Mouse (Mus musculus): ENCODE measurements around the gene Ly6g6d.

Ly6g6d gene

DNA sequence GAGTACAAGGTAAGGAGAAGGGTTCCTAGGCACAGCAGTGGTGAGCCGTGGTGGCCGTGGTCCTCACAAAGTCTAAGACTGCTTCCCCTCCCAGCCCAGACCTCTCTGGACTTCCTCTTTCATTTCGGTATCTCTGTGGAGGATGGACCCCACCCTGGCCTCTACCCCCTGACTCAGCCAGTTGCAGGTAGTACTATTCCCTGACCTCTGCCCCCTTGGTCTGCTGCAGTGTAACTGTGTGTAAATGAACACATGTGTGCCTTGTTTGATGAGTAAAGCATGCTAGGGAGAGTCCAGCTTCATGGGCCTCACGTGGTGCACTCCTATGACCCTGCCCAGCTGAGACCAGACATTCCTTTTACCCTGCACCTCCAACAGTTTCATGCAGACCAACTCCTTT lies 54.1 kb downstream of the Ly6g6d start:
- DNase-seq, result no peak

DNA sequence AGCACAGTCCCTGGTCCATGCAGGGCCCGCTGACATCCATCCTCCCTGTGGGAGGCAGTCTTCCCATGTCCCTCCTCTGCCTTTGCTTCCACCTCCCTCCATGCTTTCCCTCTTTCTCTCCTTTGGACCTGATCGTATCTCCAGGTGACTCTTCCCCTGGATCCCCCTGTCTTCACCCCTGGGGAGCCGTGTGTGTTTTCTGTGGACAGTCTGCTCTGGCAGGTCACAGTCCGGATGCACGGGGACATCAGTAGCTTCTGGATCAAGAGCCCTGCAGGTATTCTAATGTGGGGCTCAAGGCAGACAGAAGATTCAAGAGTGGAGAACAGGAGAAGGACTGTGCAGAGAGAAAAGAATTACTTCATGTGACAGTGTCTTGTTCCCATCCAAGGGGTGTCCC lies 54.6 kb downstream of the Ly6g6d start:
- DNase-seq, result no peak

DNA sequence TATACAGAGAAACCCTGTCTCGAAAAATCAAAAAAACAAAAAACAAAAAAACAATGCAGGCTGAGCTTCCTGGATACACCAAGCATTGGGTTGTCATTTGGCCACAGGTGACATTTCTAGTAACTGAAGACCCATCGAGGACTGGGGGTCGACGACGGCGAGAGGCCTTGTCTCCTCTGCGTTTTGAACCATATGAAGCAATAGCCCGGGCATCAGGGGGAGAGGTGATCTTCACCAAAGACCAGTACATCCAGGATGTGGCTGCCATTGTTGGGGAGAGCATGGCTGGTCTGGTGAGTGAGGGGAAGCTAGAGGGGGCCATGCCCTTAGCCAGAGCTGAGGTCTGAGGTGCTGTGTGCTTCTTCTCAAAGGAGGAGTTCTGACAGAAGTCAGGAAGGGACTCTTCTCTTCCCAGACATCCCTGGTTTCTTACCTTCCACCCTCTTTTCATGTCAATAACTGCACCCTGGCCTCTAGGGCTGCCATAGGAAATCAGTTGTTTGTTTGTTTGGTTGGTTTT lies 55.3 kb downstream of the Ly6g6d start:
- DNase-seq, result no peak

DNA sequence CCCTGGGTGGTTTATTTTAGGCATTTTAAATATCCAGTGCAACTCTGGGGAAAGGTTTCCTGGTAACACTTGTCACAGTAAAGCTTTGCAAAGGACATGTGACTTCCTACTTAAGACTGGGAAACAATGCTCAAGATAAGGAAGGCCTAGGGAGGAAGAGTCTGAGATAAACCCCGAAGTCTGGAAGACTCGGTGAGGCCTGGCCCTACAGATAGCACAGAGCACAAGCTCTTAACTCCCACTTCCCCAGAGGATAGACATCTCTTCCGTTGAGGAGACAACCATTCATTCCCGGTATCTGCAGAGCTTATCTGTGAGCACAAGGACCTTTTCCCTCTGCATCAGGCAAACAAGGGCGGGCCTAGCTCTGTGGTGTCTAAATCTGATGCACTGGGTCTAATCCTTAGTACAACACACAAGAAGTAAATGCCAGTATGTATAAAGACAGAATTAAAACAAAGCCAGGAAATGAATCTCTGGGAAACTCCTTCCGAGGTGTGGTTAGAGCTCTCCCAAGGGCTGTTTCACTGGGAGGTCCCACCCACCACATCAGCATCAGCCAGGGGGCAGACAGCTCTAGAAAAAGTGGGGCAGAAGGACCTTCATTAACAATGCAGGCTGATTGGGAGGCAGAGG lies 55.9 kb downstream of the Ly6g6d start:
- peak; percentile 79 for DNase-seq

Measured in lung, postnatal 36 days (tissue).